In the genomic region with DNA sequence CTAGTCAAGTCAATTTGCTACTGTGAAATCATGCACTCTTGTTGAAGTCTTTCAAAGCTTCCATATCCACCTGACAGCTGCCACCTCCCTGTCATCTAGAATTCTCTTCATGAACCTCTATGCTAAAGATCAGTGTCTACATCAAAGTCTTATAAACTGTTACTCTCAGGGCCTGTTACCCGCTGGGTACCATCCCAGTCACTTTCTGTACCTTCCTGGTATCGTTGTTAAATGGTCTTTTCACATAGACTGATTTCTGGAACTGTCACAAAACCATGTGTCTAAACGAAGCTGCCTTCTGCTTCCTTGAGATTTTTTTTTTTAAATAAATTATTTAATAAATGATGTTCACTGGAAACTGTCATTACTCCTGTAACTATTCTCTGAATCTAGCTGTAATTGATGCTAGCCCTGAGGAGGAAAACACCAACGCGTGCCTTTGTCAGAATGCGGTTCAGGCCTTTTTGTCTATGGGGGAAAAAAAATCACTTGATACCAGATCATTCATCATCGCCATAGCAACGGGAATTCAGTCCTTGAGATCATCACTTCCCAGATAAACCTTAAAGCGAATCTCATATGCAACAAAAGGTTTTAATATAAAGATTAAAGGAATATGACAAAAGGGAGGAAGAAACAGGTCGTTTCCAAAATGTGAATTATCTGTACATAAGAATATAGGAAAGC, we compare ENCODE assay signal across 28 mouse cellular contexts.
DNase-seq lines count a peak whose midpoint lies in the region; ATAC-seq lines count a peak whose summit lies in the region.
"Had no signal": no experiment of that assay in that cellular context is flagged by ENCODE, and none has a peak within 500 bp of the region (broad histone marks: within the 10 kb centered on the region; RNA-seq: fewer than 3 reads in every experiment).

No protein-coding gene starts in this region.

- no peak overlapping the region for H3K4me2 ChIP-seq in hindbrain, embryonic 11.5 days (replicated peaks; ENCODE audit: low read depth, low read length)
- no peak overlapping the region for H3K4me2 ChIP-seq in hindbrain, embryonic 13.5 days
- no peak overlapping the region for H3K4me2 ChIP-seq in forebrain, embryonic 14.5 days (ENCODE audit: low read length)
- no peak overlapping the region for H3K4me2 ChIP-seq in midbrain, embryonic 15.5 days
- H3K4me2 ChIP-seq: embryonic facial prominence, embryonic 12.5 days; heart, embryonic 13.5 days; kidney, embryonic 15.5 days; liver, embryonic 12.5 days; neural tube, embryonic 15.5 days had no signal

- peak; percentile 23 for DNase-seq in hindbrain, embryonic 11.5 days (ENCODE audit: low spot score)
- peak; percentile 46 for DNase-seq in brain, adult 2 months (ENCODE audit: low read depth, low spot score)
- peak; percentile 69 for DNase-seq in forebrain, embryonic 14.5 days (ENCODE audit: low spot score)
- no peak for DNase-seq in heart, adult 8-10 months (ENCODE audit: low spot score)
- no peak for DNase-seq in layer of hippocampus, adult 8-10 months (ENCODE audit: low spot score in 2 of 2)
- DNase-seq: adrenal gland, postnatal 36 days; cerebellum, adult 11 months; cerebellum, adult 9-10 months; embryo, embryonic 11 days; heart, adult 2 months; heart, postnatal 10 days; kidney, adult 18-20 months; kidney, postnatal 4 days; layer of hippocampus, postnatal 36 days; left cerebral cortex, postnatal 4 days; liver, postnatal 0 days; lung, postnatal 4 days; retina, postnatal 1 day; right cerebral cortex, postnatal 14 days had no signal

- WGBS in hindbrain, embryonic 11.5 days: 71% methylated on average over 10 of the region's 10 CpGs
- 55% methylated on average over 10 of the region's 10 CpGs for WGBS in hindbrain, embryonic 13.5 days
- 68% methylated on average over 10 of the region's 10 CpGs for WGBS in forebrain, embryonic 14.5 days
- whole genome bisulfite sequencing in midbrain, embryonic 15.5 days: 42% methylated on average over 10 of the region's 10 CpGs

- H3K27me3 ChIP-seq in hindbrain, embryonic 11.5 days (ENCODE audit: control insufficient read depth, insufficient read depth, low read length): no peaks in the 10 kb centered on the region
- no peaks in the 10 kb centered on the region for H3K27me3 ChIP-seq in hindbrain, embryonic 13.5 days
- H3K27me3 ChIP-seq in forebrain, embryonic 14.5 days (replicated peaks; ENCODE audit: control insufficient read depth, insufficient read depth, low read length): no peaks in the 10 kb centered on the region
- H3K27me3 ChIP-seq in midbrain, embryonic 15.5 days (replicated peaks): no peaks in the 10 kb centered on the region
- H3K27me3 ChIP-seq: embryonic facial prominence, embryonic 12.5 days; heart, embryonic 13.5 days; kidney, embryonic 15.5 days; liver, embryonic 12.5 days; neural tube, embryonic 15.5 days; Patski had no signal

- H3K9me3 ChIP-seq in hindbrain, embryonic 11.5 days (ENCODE audit: control insufficient read depth, low read length): no peaks in the 10 kb centered on the region
- no peaks in the 10 kb centered on the region for H3K9me3 ChIP-seq in hindbrain, embryonic 13.5 days
- H3K9me3 ChIP-seq in forebrain, embryonic 14.5 days (replicated peaks; ENCODE audit: control insufficient read depth, low read length): no peaks in the 10 kb centered on the region
- H3K9me3 ChIP-seq in midbrain, embryonic 15.5 days: no peaks in the 10 kb centered on the region
- H3K9me3 ChIP-seq: embryonic facial prominence, embryonic 12.5 days; heart, embryonic 13.5 days; kidney, embryonic 15.5 days; liver, embryonic 12.5 days; neural tube, embryonic 15.5 days had no signal

- no peak overlapping the region for H3K9ac ChIP-seq in hindbrain, embryonic 11.5 days (ENCODE audit: low read depth, low read length)
- no peak overlapping the region for H3K9ac ChIP-seq in hindbrain, embryonic 13.5 days
- H3K9ac ChIP-seq in forebrain, embryonic 14.5 days (ENCODE audit: low read length): no peak overlapping the region
- H3K9ac ChIP-seq in midbrain, embryonic 15.5 days: no peak overlapping the region
- H3K9ac ChIP-seq: embryonic facial prominence, embryonic 12.5 days; heart, embryonic 13.5 days; kidney, embryonic 15.5 days; liver, embryonic 12.5 days; liver, postnatal 0 days; neural tube, embryonic 15.5 days had no signal

- no peak overlapping the region for H3K27ac ChIP-seq in hindbrain, embryonic 11.5 days (ENCODE audit: low read depth, low read length)
- no peak overlapping the region for H3K27ac ChIP-seq in hindbrain, embryonic 13.5 days
- H3K27ac ChIP-seq in forebrain, embryonic 14.5 days (ENCODE audit: low read depth, low read length): no peak overlapping the region
- H3K27ac ChIP-seq in midbrain, embryonic 15.5 days: peak overlapping the region; percentile 48; the same call in 1 of the 2 replicates
- H3K27ac ChIP-seq: embryonic facial prominence, embryonic 12.5 days; heart, adult 2 months; heart, embryonic 13.5 days; kidney, embryonic 15.5 days; liver, embryonic 12.5 days; neural tube, embryonic 15.5 days had no signal

- H3K36me3 ChIP-seq in hindbrain, embryonic 11.5 days (ENCODE audit: control insufficient read depth, insufficient read depth, low read length): no peaks in the 10 kb centered on the region
- 0 out of 2 replicates have a peak, but pooled peaks cover 8% of the 10 kb centered on the region for H3K36me3 ChIP-seq in hindbrain, embryonic 13.5 days
- H3K36me3 ChIP-seq in forebrain, embryonic 14.5 days (ENCODE audit: control insufficient read depth, insufficient read depth, low read length): no peaks in the 10 kb centered on the region
- no peaks in the 10 kb centered on the region for H3K36me3 ChIP-seq in midbrain, embryonic 15.5 days (replicated peaks)

- no peak overlapping the region for H3K4me3 ChIP-seq in hindbrain, embryonic 11.5 days (ENCODE audit: low read depth, low read length)
- H3K4me3 ChIP-seq in hindbrain, embryonic 13.5 days: no peak overlapping the region
- no peak overlapping the region for H3K4me3 ChIP-seq in forebrain, embryonic 14.5 days (ENCODE audit: low read depth, low read length)
- no peak overlapping the region for H3K4me3 ChIP-seq in midbrain, embryonic 15.5 days
- H3K4me3 ChIP-seq: embryonic facial prominence, embryonic 12.5 days; heart, adult 2 months; heart, embryonic 13.5 days; kidney, embryonic 15.5 days; liver, embryonic 12.5 days; neural tube, embryonic 15.5 days had no signal

- no peak for ATAC-seq in hindbrain, embryonic 11.5 days (ENCODE audit: low FRiP score)
- ATAC-seq in hindbrain, embryonic 13.5 days (ENCODE audit: low FRiP score): no peak
- ATAC-seq in forebrain, embryonic 14.5 days: no peak
- peak; percentile 78 for ATAC-seq in midbrain, embryonic 15.5 days (replicated peaks)
- no peak for ATAC-seq in megakaryocyte, adult 5-6 weeks (ENCODE audit: poor library complexity, severe bottlenecking)
- ATAC-seq: liver, embryonic 12.5 days; liver, postnatal 0 days; Patski had no signal

- H3K4me1 ChIP-seq in hindbrain, embryonic 11.5 days (replicated peaks; ENCODE audit: control insufficient read depth, insufficient read depth, low read length): no peaks in the 10 kb centered on the region
- no peaks in the 10 kb centered on the region for H3K4me1 ChIP-seq in hindbrain, embryonic 13.5 days (replicated peaks)
- no peaks in the 10 kb centered on the region for H3K4me1 ChIP-seq in forebrain, embryonic 14.5 days (ENCODE audit: control insufficient read depth, insufficient read depth, low read length)
- H3K4me1 ChIP-seq in midbrain, embryonic 15.5 days: peaks cover 10% of the 10 kb centered on the region
- H3K4me1 ChIP-seq: embryonic facial prominence, embryonic 12.5 days; heart, embryonic 13.5 days; kidney, embryonic 15.5 days; liver, embryonic 12.5 days; neural tube, embryonic 15.5 days had no signal

Comparison
In these comparisons a context has a peak if more than half of its experiments do, and no peak if none do; other contexts are left out.
1. DNase-seq: peak in hindbrain, embryonic 11.5 days (single experiment), brain, adult 2 months (single experiment) and forebrain, embryonic 14.5 days (single experiment); none in heart, adult 8-10 months (single experiment) and layer of hippocampus, adult 8-10 months (0 of 2).